Mouse (Mus musculus) heart, postnatal 36 days (tissue): ENCODE measurements around the gene Lrrc25. TPM values are rescaled to one million over a fixed set of nuclear protein-coding genes. Genes with fewer than 3 reads are reported as not detected.

Experiments
- DNase-seq, 2 experiments: peaks; one replicate each; pipeline ENCODE4 v3.0.0; 2021 to 2022
- intact Hi-C: fragments of 180-260 bp; cut with DNase I; formaldehyde crosslinking; loops from one replicate; pipeline ENCODE4 v1.15.1; 2025
- total RNA-seq, 2 experiments: library from RNA; stranded (reverse); gene quantifications; 2 replicates each; pipeline ENCODE4 v1.2.3; 2021

The Lrrc25 gene
- total RNA-seq, 2 experiments from 2014 or later, result 1.9 to 3.0 TPM

- intact Hi-C loops, result no loop called here
- no peak for DNase-seq
Observed at GRCm38 (mm10) chr8:70644065-70644464, 28.1 kb downstream of the Lrrc25 start.

GRCm38 (mm10) chr8:70645501-70646224, 29.7 kb downstream of the Lrrc25 start:
- intact Hi-C loops, result no loop called here
- DNase-seq, result peak; percentile 47 to 51

GRCm38 (mm10) chr8:70646369-70646768, 30.4 kb downstream of the Lrrc25 start:
- intact Hi-C loops, result no loop called here
- DNase-seq, result no peak

GRCm38 (mm10) chr8:70646775-70647174, 30.8 kb downstream of the Lrrc25 start:
- no peak for DNase-seq
- intact Hi-C loops, result no loop called here

- intact Hi-C loops, result no loop called here
- DNase-seq, result peak in 1 of 2 experiments; percentile 34
Observed at GRCm38 (mm10) chr8:70647343-70648163, 31.6 kb downstream of the Lrrc25 start.

- DNase-seq, result no peak
- intact Hi-C loops, result no loop called here
Observed at GRCm38 (mm10) chr8:70648164-70648442, 32.1 kb downstream of the Lrrc25 start.

- DNase-seq, result no peak
- intact Hi-C loops, result no loop called here
Observed at GRCm38 (mm10) chr8:70648921-70649320, 33.0 kb downstream of the Lrrc25 start.

GRCm38 (mm10) chr8:70649324-70649723, 33.4 kb downstream of the Lrrc25 start:
- peak; percentile 84 for DNase-seq
- intact Hi-C loops, result no loop called here

- DNase-seq, result no peak
- intact Hi-C loops, result loop anchor here (5.0 kb wide), 1 partner anchor 38 kb away; no protein-coding TSS in a partner anchor
Observed at GRCm38 (mm10) chr8:70650351-70650750, 34.4 kb downstream of the Lrrc25 start.

GRCm38 (mm10) chr8:70653226-70653625, 37.3 kb downstream of the Lrrc25 start:
- DNase-seq, result peak; percentile 66 to 71
- intact Hi-C loops, result loop anchor here (1.0 to 5.0 kb wide), 2 partner anchors 23 to 41 kb away; no protein-coding TSS in a partner anchor

- DNase-seq, result no peak
- intact Hi-C loops, result loop anchor here (5.0 kb wide), 1 partner anchor 42 kb away; no protein-coding TSS in a partner anchor
Observed at GRCm38 (mm10) chr8:70654121-70654520, 38.2 kb downstream of the Lrrc25 start.

- intact Hi-C loops, result no loop called here
- DNase-seq, result no peak
Observed at GRCm38 (mm10) chr8:70655469-70655868, 39.5 kb downstream of the Lrrc25 start.

- DNase-seq, result no peak
- intact Hi-C loops, result no loop called here
Observed at GRCm38 (mm10) chr8:70656193-70656790, 40.3 kb downstream of the Lrrc25 start.

- intact Hi-C loops, result no loop called here
- no peak for DNase-seq
Observed at GRCm38 (mm10) chr8:70657214-70657613, 41.3 kb downstream of the Lrrc25 start.

GRCm38 (mm10) chr8:70657739-70658138, 41.8 kb downstream of the Lrrc25 start:
- no peak for DNase-seq
- intact Hi-C loops, result no loop called here

- DNase-seq, result no peak
- intact Hi-C loops, result no loop called here
Observed at GRCm38 (mm10) chr8:70658897-70659603, 43.1 kb downstream of the Lrrc25 start.

GRCm38 (mm10) chr8:70659604-70660272, 43.8 kb downstream of the Lrrc25 start:
- intact Hi-C loops, result no loop called here
- DNase-seq, result peak; percentile 90 to 91

GRCm38 (mm10) chr8:70660273-70660725, 44.3 kb downstream of the Lrrc25 start, which contains the start of gene Pgpep1:
Gene Pgpep1, minus strand, starts transcription at chr8:70660388.
- no peak for DNase-seq
- intact Hi-C loops, result no loop called here

- intact Hi-C loops, result no loop called here
- no peak for DNase-seq
Observed at GRCm38 (mm10) chr8:70663691-70664090, 47.7 kb downstream of the Lrrc25 start.

- intact Hi-C loops, result no loop called here
Observed at GRCm38 (mm10) chr8:70664631-70665030, 48.7 kb downstream of the Lrrc25 start.

More at GRCm38 (mm10) chr8:70664631-70665030, 48.7 kb downstream of the Lrrc25 start:
- DNase-seq, result no peak
